Mouse (Mus musculus): ENCODE measurements around the gene Olfr198. TPM values are rescaled to one million over a fixed set of nuclear protein-coding genes. Genes with fewer than 3 reads are reported as not detected.
"Not testable (repeated sequence)": the region's sequence is repeated elsewhere in the genome, so short reads cannot be mapped to it uniquely, and the experiment has no call there.

Olfr198 gene
- total RNA-seq (2015; ENCODE audit: low replicate concordance) (not detected in 2 replicates), total RNA-seq (2017; ENCODE audit: low replicate concordance) (not detected in 2 replicates)

- not testable (repeated sequence) for ATAC-seq (replicated peaks; ENCODE audit: low FRiP score, poor library complexity, severe bottlenecking)
Measured at GRCm38 (mm10) chr16:59203433-59203832, at the start of gene Olfr198. Gene Olfr198, minus strand, starts transcription at chr16:59203533.

DNA sequence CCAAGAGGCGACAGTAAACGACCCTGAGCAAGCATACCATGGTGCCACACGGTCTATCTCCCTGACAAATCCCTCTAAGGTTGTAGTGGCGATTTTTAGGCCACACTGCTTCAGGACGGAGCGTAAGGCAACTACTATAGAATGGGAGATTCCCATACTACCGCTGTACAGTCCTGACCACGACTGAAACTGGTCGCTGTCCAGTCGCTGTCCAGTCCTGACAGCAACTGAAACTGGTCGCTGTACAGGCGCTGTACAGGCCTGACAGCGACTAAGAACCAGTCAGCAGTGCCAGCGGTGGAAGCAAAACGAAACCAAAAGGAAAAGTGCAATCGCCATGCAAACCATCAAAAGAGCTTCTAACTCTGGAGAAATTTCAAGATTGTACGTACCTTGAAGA lies 46.4 kb upstream of the Olfr198 start:
- ATAC-seq (replicated peaks; ENCODE audit: low FRiP score, poor library complexity, severe bottlenecking), result no peak

DNA sequence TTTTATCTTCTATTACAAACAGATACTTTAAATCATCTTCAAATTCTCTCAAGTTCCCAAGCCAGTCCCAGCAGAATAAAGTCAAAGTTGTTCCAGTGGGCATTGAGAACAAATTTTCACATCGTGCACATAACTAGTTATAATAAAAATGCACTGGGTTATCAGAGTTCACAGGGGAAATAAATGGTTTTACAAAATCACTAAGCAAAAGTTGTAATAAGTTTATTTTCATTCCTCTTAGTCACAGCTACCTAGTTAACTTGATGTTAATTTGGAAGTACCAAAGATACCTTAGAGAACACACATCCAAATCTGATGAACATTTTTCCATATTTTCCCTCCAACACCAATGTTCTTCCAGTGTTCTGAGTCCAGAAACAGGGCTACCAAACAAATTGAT lies 16.3 kb upstream of the Olfr198 start, which contains the start of gene Olfr199:
Gene Olfr199, minus strand, starts transcription at position 101 of the 400 bp plus-strand sequence.
- not testable (repeated sequence) for ATAC-seq (replicated peaks; ENCODE audit: low FRiP score, poor library complexity, severe bottlenecking)

DNA sequence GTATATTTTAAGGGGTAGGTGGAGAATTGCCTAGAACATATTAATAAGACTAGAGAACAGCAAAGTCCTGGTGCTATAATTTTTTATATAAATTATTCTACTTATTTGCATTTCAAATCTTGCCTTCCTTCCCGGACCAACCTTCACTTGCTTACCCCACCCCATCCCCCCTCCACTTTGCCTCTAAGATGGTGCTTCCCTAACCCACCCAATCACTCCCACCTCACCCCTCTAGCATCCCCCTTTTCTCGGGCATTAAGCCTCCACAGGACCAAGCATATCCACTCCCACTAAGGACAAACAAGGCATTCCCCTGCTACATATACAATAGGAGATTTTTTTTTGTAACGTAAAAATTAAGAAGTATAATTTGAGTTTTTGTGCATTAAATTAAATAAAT lies 14.5 kb upstream of the Olfr198 start:
- ATAC-seq (replicated peaks; ENCODE audit: low FRiP score, poor library complexity, severe bottlenecking), result not testable (repeated sequence)

DNA sequence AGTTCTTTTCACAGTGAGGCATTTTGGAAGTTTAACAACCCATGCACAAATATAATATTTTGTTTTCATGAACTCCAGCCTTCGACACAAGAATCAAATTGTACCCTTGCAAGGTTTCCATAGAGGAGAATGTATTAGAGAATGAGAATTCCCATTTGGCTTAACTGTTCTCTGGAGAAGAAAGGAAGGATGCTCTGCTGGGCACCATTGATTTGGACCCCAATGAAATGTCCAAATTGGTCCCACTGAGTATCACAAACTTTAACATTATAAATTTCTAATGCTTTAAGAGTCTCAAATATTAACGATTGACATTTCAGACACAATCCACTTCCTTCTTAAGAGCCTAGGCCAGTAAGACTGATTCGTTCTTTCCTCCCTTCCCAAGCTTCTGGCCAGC lies 33.0 kb downstream of the Olfr198 start, which contains the start of gene Olfr196:
Gene Olfr196, minus strand, starts transcription at position 101 of the 400 bp plus-strand sequence.
- ATAC-seq (replicated peaks; ENCODE audit: low FRiP score, poor library complexity, severe bottlenecking), result no peak

DNA sequence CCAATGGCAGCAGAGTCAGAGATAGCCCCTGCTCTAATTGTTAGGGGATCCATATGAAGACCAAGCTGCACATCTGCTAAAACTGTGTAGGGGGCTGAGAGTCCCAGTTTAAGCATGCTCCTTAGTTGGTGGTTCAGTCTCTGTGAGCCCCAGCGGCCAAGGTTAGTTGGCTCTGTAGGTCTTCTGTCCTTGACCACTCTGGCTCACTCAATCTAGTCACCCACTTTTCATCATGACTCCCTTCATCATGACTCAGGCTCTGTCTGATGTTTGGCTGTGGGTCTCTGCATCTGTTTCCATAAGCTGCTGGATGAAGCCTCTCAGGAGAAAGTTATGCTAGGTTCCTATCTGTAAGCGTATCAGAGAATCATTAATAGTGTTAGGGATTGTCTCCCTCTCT lies 51.3 kb downstream of the Olfr198 start:
- no peak for ATAC-seq (replicated peaks; ENCODE audit: low FRiP score, poor library complexity, severe bottlenecking)

Other genes starting within 250 kb of the Olfr198 start
- not detected in 2 replicates for gene Olfr183, start 208.2 kb downstream of the Olfr198 start, total RNA-seq (2015; ENCODE audit: low replicate concordance)
- not detected in 2 replicates for gene Olfr183, start 208.2 kb downstream of the Olfr198 start, total RNA-seq (2017; ENCODE audit: low replicate concordance)
- not detected in 2 replicates for gene Olfr186, start 173.2 kb downstream of the Olfr198 start, total RNA-seq (2015; ENCODE audit: low replicate concordance)
- gene Olfr186, start 173.2 kb downstream of the Olfr198 start, total RNA-seq (2017; ENCODE audit: low replicate concordance), result not detected in 2 replicates
- not detected in 2 replicates for gene Olfr187, start 163.8 kb downstream of the Olfr198 start, total RNA-seq (2015; ENCODE audit: low replicate concordance)
- gene Olfr187, start 163.8 kb downstream of the Olfr198 start, total RNA-seq (2017; ENCODE audit: low replicate concordance), result not detected in 2 replicates
- gene Olfr190, start 125.5 kb downstream of the Olfr198 start, total RNA-seq (2015; ENCODE audit: low replicate concordance), result not detected in 2 replicates
- gene Olfr190, start 125.5 kb downstream of the Olfr198 start, total RNA-seq (2017; ENCODE audit: low replicate concordance), result not detected in 2 replicates
- not detected in 2 replicates for gene Olfr191, start 113.7 kb downstream of the Olfr198 start, total RNA-seq (2015; ENCODE audit: low replicate concordance)
- not detected in 2 replicates for gene Olfr191, start 113.7 kb downstream of the Olfr198 start, total RNA-seq (2017; ENCODE audit: low replicate concordance)
- not detected in 2 replicates for gene Olfr193, start 91.7 kb downstream of the Olfr198 start, total RNA-seq (2015; ENCODE audit: low replicate concordance)
- not detected in 2 replicates for gene Olfr193, start 91.7 kb downstream of the Olfr198 start, total RNA-seq (2017; ENCODE audit: low replicate concordance)
- gene Olfr194, start 82.5 kb downstream of the Olfr198 start, total RNA-seq (2015; ENCODE audit: low replicate concordance), result not detected in 2 replicates
- not detected in 2 replicates for gene Olfr194, start 82.5 kb downstream of the Olfr198 start, total RNA-seq (2017; ENCODE audit: low replicate concordance)
- gene Olfr195, start 56.5 kb downstream of the Olfr198 start, total RNA-seq (2015; ENCODE audit: low replicate concordance), result not detected in 2 replicates
- gene Olfr195, start 56.5 kb downstream of the Olfr198 start, total RNA-seq (2017; ENCODE audit: low replicate concordance), result not detected in 2 replicates
- gene Olfr196, start 33.1 kb downstream of the Olfr198 start, total RNA-seq (2015; ENCODE audit: low replicate concordance), result not detected in 2 replicates
- gene Olfr196, start 33.1 kb downstream of the Olfr198 start, total RNA-seq (2017; ENCODE audit: low replicate concordance), result not detected in 2 replicates
- not detected in 2 replicates for gene Olfr199, start 16.2 kb upstream of the Olfr198 start, total RNA-seq (2015; ENCODE audit: low replicate concordance)
- not detected in 2 replicates for gene Olfr199, start 16.2 kb upstream of the Olfr198 start, total RNA-seq (2017; ENCODE audit: low replicate concordance)
- not detected in 2 replicates for gene Olfr201, start 69.1 kb upstream of the Olfr198 start, total RNA-seq (2015; ENCODE audit: low replicate concordance)
- not detected in 2 replicates for gene Olfr201, start 69.1 kb upstream of the Olfr198 start, total RNA-seq (2017; ENCODE audit: low replicate concordance)
- gene Olfr202, start 83.3 kb upstream of the Olfr198 start, total RNA-seq (2015; ENCODE audit: low replicate concordance), result not detected in 2 replicates
- not detected in 2 replicates for gene Olfr202, start 83.3 kb upstream of the Olfr198 start, total RNA-seq (2017; ENCODE audit: low replicate concordance)
- gene Olfr203, start 95.3 kb upstream of the Olfr198 start, total RNA-seq (2015; ENCODE audit: low replicate concordance), result not detected in 2 replicates
- not detected in 2 replicates for gene Olfr203, start 95.3 kb upstream of the Olfr198 start, total RNA-seq (2017; ENCODE audit: low replicate concordance)
- gene Olfr204, start 114.7 kb upstream of the Olfr198 start, total RNA-seq (2015; ENCODE audit: low replicate concordance), result not detected in 2 replicates
- not detected in 2 replicates for gene Olfr204, start 114.7 kb upstream of the Olfr198 start, total RNA-seq (2017; ENCODE audit: low replicate concordance)
- not detected in 2 replicates for gene Olfr205, start 127.6 kb upstream of the Olfr198 start, total RNA-seq (2015; ENCODE audit: low replicate concordance)
- gene Olfr205, start 127.6 kb upstream of the Olfr198 start, total RNA-seq (2017; ENCODE audit: low replicate concordance), result not detected in 2 replicates
- gene Olfr206, start 145.7 kb upstream of the Olfr198 start, total RNA-seq (2015; ENCODE audit: low replicate concordance), result not detected in 2 replicates
- gene Olfr206, start 145.7 kb upstream of the Olfr198 start, total RNA-seq (2017; ENCODE audit: low replicate concordance), result not detected in 2 replicates
- gene Olfr209, start 160.5 kb upstream of the Olfr198 start, total RNA-seq (2015; ENCODE audit: low replicate concordance), result not detected in 2 replicates
- not detected in 2 replicates for gene Olfr209, start 160.5 kb upstream of the Olfr198 start, total RNA-seq (2017; ENCODE audit: low replicate concordance)
- not detected in 2 replicates for gene Gabrr3, start 203.8 kb upstream of the Olfr198 start, total RNA-seq (2015; ENCODE audit: low replicate concordance)
- not detected in 2 replicates for gene Gabrr3, start 203.8 kb upstream of the Olfr198 start, total RNA-seq (2017; ENCODE audit: low replicate concordance)